Mouse (Mus musculus): ENCODE results near the gene Kctd12.

- no peak for TF ChIP-seq EP300 (IDR thresholded peaks at IDR 0.05; ENCODE audit: low read depth)
- no peak for TF ChIP-seq CTCF (IDR thresholded peaks at IDR 0.05; ENCODE audit: low read depth)
Measured at GRCm38 (mm10) chr14:102965841-102966240, 16.6 kb downstream of the Kctd12 start.

Data from liver, embryonic 14.5 days (tissue).